Mouse (Mus musculus) MEL-GATA-1-ER (cell line): ENCODE results near the gene Gm8882.
"Not testable (repeated sequence)": the region's sequence is repeated elsewhere in the genome, so short reads cannot be mapped to it uniquely, and the experiment has no call there.

Experiments used
- DNase-seq: peaks from one replicate; pipeline ENCODE4 v3.0.0-alpha.2; 2012; ENCODE audit warnings: low read depth; ENCODE audit errors: extremely low read depth

Gm8882 gene

DNA sequence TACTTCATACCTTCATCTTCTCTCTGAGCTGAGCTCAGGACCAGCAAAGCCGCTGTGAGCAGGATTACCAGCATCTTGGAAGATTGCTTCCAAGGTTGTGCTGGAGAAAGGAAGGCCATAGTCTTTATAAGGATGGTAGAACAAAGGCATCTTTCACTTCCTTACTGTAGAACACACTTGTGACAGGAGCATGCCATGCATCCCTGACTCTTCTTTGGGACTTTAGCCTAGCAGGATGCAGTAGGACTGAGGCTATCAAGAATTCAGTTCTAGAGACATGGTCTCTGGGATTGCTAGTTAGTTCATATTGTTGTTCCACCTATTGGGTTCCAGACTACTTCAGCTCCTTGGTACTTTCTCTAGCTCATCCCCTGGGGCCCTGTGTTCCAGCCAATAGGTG, at the start of gene Gm8882:
Gene Gm8882, minus strand, starts transcription at position 101 of the 400 bp plus-strand sequence.
- DNase-seq = not testable (repeated sequence)

DNA sequence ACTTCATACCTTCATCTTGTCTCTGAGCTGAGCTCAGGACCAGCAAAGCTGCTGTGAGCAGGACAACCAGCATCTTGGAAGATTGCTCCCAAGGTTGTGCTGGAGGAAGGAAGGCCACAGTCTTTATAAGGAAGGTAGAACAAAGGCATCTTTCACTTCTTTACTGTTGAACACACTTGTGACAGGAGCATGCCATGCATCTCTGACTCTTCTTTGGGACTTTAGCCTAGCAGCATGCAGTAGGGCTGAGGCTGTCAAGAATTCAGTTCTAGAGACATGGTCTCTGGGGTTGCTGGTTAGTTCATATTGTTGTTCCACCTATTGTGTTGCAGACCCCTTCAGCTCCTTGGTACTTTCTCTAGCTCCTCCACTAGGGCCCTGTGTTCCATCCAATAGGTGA, 49.3 kb downstream of the Gm8882 start, which contains the start of gene Prpmp5:
Gene Prpmp5, minus strand, starts transcription at position 101 of the 400 bp plus-strand sequence.
- DNase-seq = not testable (repeated sequence)
